Mouse (Mus musculus) neural tube, embryonic 15.5 days (tissue): ENCODE data around the gene Coq10b. TPM values are rescaled to one million over a fixed set of nuclear protein-coding genes. Genes with fewer than 3 reads are reported as not detected.
"Not testable (repeated sequence)": the region's sequence is repeated elsewhere in the genome, so short reads cannot be mapped to it uniquely, and the experiment has no call there.

Experiments used
- ATAC-seq: fragments of 200-750 bp; cut with Nextera tagmentation; 2 replicates; pipeline ENCODE4 v1.8.0; 2017; ENCODE audit warnings: mild to moderate bottlenecking, moderate TSS enrichment, moderate library complexity; ENCODE audit not compliant: low FRiP score
- H3K27ac ChIP-seq: fragments of 300-500 bp; sonication (generic); replicated peaks from 2 replicates; pipeline ENCODE4 v1.5.1; 2015; ENCODE audit warnings: mild to moderate bottlenecking, inconsistent platforms
- H3K27me3 ChIP-seq: fragments of 300-500 bp; sonication (generic); replicated peaks from 2 replicates; pipeline ENCODE4 v1.6.1; 2015; ENCODE audit warnings: inconsistent platforms
- H3K36me3 ChIP-seq: fragments of 300-500 bp; sonication (generic); 2 replicates; pipeline ENCODE4 v1.6.1; 2015; ENCODE audit warnings: inconsistent platforms
- H3K4me1 ChIP-seq: fragments of 300-500 bp; sonication (generic); 2 replicates; pipeline ENCODE4 v1.6.1; 2015; ENCODE audit warnings: inconsistent platforms
- H3K4me2 ChIP-seq: fragments of 300-500 bp; sonication (generic); 2 replicates; pipeline ENCODE4 v1.6.1; 2015; ENCODE audit warnings: inconsistent platforms, mild to moderate bottlenecking, moderate library complexity
- H3K4me3 ChIP-seq: fragments of 300-500 bp; sonication (generic); replicated peaks from 2 replicates; pipeline ENCODE4 v1.5.1; 2015; ENCODE audit warnings: mild to moderate bottlenecking, inconsistent platforms
- H3K9ac ChIP-seq: fragments of 300-500 bp; sonication (generic); replicated peaks from 2 replicates; pipeline ENCODE4 v1.6.1; 2015; ENCODE audit warnings: mild to moderate bottlenecking, inconsistent platforms
- H3K9me3 ChIP-seq: fragments of 300-500 bp; sonication (generic); replicated peaks from 2 replicates; pipeline ENCODE4 v1.6.1; 2016; ENCODE audit warnings: inconsistent platforms
- WGBS: fragments of 180-500 bp; shearing (Covaris S2); methylation state at CpG from one replicate; pipeline ENCODE4 v1.1.7; 2015; ENCODE audit warnings: mixed read lengths; 5-methylcytosine and 5-hydroxymethylcytosine counted together
- polyA plus RNA-seq: library from polyadenylated mRNA; unstranded; fragments of >200 nt; fragmentation: Nextera tagmentation; extraction: Ambion mirVana; gene quantifications from 2 replicates; pipeline ENCODE4 v1.2.1, GENCODE M21; 2015

Gene Coq10b
- polyA plus RNA-seq, 1 experiment from 2014 or later: 28.4 TPM

- Histone ChIP-seq H3K27ac (no peak overlapping the region), H3K4me1 (no peaks in the 10 kb centered on the region), H3K4me2 (no peak overlapping the region), H3K4me3 (no peak overlapping the region), H3K9ac (no peak overlapping the region), H3K27me3 (no peaks in the 10 kb centered on the region), H3K9me3 (no peaks in the 10 kb centered on the region), H3K36me3 (peaks cover 27% of the 10 kb centered on the region)
- 93% methylated on average over 5 of the region's 5 CpGs for WGBS
- no peak for ATAC-seq
These were observed 8.5 kb downstream of the Coq10b start for GRCm38 (mm10) chr1:55061099-55061498.

GRCm38 (mm10) chr1:55061772-55062171, 9.2 kb downstream of the Coq10b start:
- Histone ChIP-seq H3K4me1 (no peaks in the 10 kb centered on the region), H3K9me3 (no peaks in the 10 kb centered on the region), H3K36me3 (peaks cover 34% of the 10 kb centered on the region), H3K9ac (no peak overlapping the region), H3K27ac (no peak overlapping the region), H3K27me3 (no peaks in the 10 kb centered on the region), H3K4me3 (no peak overlapping the region), H3K4me2 (no peak overlapping the region)
- ATAC-seq: no peak
- 95% methylated on average over 4 of the region's 4 CpGs for WGBS

- not testable (repeated sequence) for H3K4me2 ChIP-seq, H3K27me3 ChIP-seq, H3K27ac ChIP-seq, H3K9me3 ChIP-seq, H3K4me3 ChIP-seq, H3K4me1 ChIP-seq, H3K9ac ChIP-seq, ATAC-seq
- H3K36me3 ChIP-seq: peaks cover 32% of the 10 kb centered on the region
These were observed 19.8 kb downstream of the Coq10b start for GRCm38 (mm10) chr1:55072328-55072727.

- Histone ChIP-seq H3K36me3 (peaks cover 38% of the 10 kb centered on the region), H3K9me3 (no peaks in the 10 kb centered on the region), H3K27me3 (no peaks in the 10 kb centered on the region), H3K27ac (no peak overlapping the region), H3K4me3 (no peak overlapping the region), H3K4me1 (no peaks in the 10 kb centered on the region), H3K9ac (no peak overlapping the region), H3K4me2 (no peak overlapping the region)
- ATAC-seq: no peak
- 71% methylated on average over 2 of the region's 2 CpGs for WGBS
These were observed 22.2 kb downstream of the Coq10b start for GRCm38 (mm10) chr1:55074757-55075156.

- Histone ChIP-seq H3K9me3 (no peaks in the 10 kb centered on the region), H3K27ac (no peak overlapping the region), H3K27me3 (no peaks in the 10 kb centered on the region), H3K36me3 (peaks cover 45% of the 10 kb centered on the region), H3K9ac (no peak overlapping the region), H3K4me1 (no peaks in the 10 kb centered on the region), H3K4me3 (no peak overlapping the region), H3K4me2 (no peak overlapping the region)
- 71% methylated on average over 5 of the region's 5 CpGs for WGBS
- ATAC-seq: no peak
These were observed 23.3 kb downstream of the Coq10b start for GRCm38 (mm10) chr1:55075652-55076394.

- Histone ChIP-seq H3K9ac (no peak overlapping the region), H3K36me3 (peaks cover 48% of the 10 kb centered on the region)
- no peak for ATAC-seq
These were observed 23.8 kb downstream of the Coq10b start for GRCm38 (mm10) chr1:55076395-55076743.

GRCm38 (mm10) chr1:55076849-55077516, 24.4 kb downstream of the Coq10b start:
- Histone ChIP-seq H3K9me3 (no peaks in the 10 kb centered on the region), H3K9ac (no peak overlapping the region), H3K4me3 (no peak overlapping the region), H3K4me2 (no peak overlapping the region), H3K36me3 (peaks cover 52% of the 10 kb centered on the region), H3K27ac (no peak overlapping the region), H3K27me3 (no peaks in the 10 kb centered on the region), H3K4me1 (no peaks in the 10 kb centered on the region)
- WGBS: 83% methylated on average over 2 of the region's 2 CpGs
- ATAC-seq: no peak

More at GRCm38 (mm10) chr1:55076395-55076743, 23.8 kb downstream of the Coq10b start:
- no peak overlapping the region for H3K4me2 ChIP-seq
- H3K27ac ChIP-seq: no peak overlapping the region
- no peaks in the 10 kb centered on the region for H3K27me3 ChIP-seq
- no peaks in the 10 kb centered on the region for H3K4me1 ChIP-seq
- H3K9me3 ChIP-seq: no peaks in the 10 kb centered on the region
- H3K4me3 ChIP-seq: no peak overlapping the region

GRCm38 (mm10) chr1:55079677-55080076, 27.1 kb downstream of the Coq10b start:
- no peak overlapping the region for H3K27ac ChIP-seq
- 95% methylated on average over 4 of the region's 4 CpGs for WGBS
- no peak overlapping the region for H3K4me3 ChIP-seq
- H3K9ac ChIP-seq: no peak overlapping the region
- H3K36me3 ChIP-seq: peaks cover 67% of the 10 kb centered on the region
- no peaks in the 10 kb centered on the region for H3K9me3 ChIP-seq
- no peak for ATAC-seq
- peaks cover 7% of the 10 kb centered on the region for H3K4me1 ChIP-seq
- no peaks in the 10 kb centered on the region for H3K27me3 ChIP-seq
- H3K4me2 ChIP-seq: no peak overlapping the region

- Histone ChIP-seq H3K27ac (no peak overlapping the region), H3K36me3 (peaks cover 61% of the 10 kb centered on the region), H3K27me3 (no peaks in the 10 kb centered on the region), H3K4me1 (peaks cover 29% of the 10 kb centered on the region), H3K4me2 (no peak overlapping the region), H3K9me3 (no peaks in the 10 kb centered on the region), H3K4me3 (no peak overlapping the region), H3K9ac (no peak overlapping the region)
- 18% methylated on average over 1 of the region's 1 CpGs for WGBS
- ATAC-seq: no peak
These were observed 29.5 kb downstream of the Coq10b start for GRCm38 (mm10) chr1:55082106-55082505.

- Histone ChIP-seq H3K27ac (no peak overlapping the region), H3K4me2 (peak overlapping the region; percentile 77), H3K4me3 (0 out of 2 replicates have a peak overlapping the region, but pooled peaks have one; percentile 4), H3K9me3 (no peaks in the 10 kb centered on the region), H3K27me3 (no peaks in the 10 kb centered on the region), H3K36me3 (peaks cover 37% of the 10 kb centered on the region), H3K9ac (no peak overlapping the region), H3K4me1 (peaks cover 44% of the 10 kb centered on the region)
- no peak for ATAC-seq
- 49% methylated on average over 7 of the region's 7 CpGs for WGBS
These were observed 33.3 kb downstream of the Coq10b start for GRCm38 (mm10) chr1:55085781-55086366.

GRCm38 (mm10) chr1:55086868-55087400, 34.4 kb downstream of the Coq10b start:
- no peaks in the 10 kb centered on the region for H3K27me3 ChIP-seq
- peak overlapping the region; percentile 89 for H3K27ac ChIP-seq
- no peaks in the 10 kb centered on the region for H3K9me3 ChIP-seq
- WGBS: 3% methylated on average over 13 of the region's 13 CpGs
- peaks cover 44% of the 10 kb centered on the region for H3K4me1 ChIP-seq
- H3K9ac ChIP-seq: peak overlapping the region; percentile 84
- peak; percentile 6; the same call in 1 of the 2 replicates for ATAC-seq
- H3K36me3 ChIP-seq: peaks cover 36% of the 10 kb centered on the region
- peak overlapping the region; percentile 77 for H3K4me2 ChIP-seq
- H3K4me3 ChIP-seq: peak overlapping the region; percentile 75
